Mouse (Mus musculus): ENCODE results near the gene Vamp8. TPM values are rescaled to one million over a fixed set of nuclear protein-coding genes. Genes with fewer than 3 reads are reported as not detected.

The Vamp8 gene
- total and polyA plus RNA-seq, 2 experiments from 2014 or later: 17.4 to 39.6 TPM

DNA sequence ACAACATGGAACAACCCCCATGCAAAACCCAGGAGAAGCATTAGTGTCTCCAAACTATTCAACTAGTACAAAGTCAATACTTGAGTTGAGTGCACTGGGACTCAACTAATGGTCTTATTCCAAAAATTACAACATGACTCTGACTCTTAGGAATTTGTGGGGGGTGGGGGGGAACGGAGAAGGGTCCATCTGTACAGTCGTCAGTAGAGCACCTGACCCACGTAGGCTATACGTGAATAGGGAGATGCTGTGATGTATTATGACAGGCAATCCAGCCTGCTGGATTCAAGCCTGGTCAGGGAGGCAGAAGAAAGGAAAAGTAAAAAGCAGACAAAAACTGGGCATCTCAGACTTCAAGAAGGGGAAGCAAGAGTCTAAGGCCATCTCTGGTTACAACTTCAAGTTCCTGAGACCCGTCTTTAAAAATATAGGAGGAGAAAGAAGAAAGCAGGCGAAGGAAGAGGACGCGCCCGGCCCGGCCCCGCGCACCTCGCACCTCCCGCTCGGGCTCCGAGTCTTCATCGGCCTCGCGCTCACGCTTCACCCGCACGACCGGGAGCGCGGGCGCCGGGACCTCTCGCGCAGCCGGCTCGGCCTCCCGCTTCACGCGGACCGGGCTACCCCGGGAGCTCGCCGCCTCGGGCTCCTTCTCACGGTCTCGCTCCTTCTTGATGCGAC lies 46.0 kb downstream of the Vamp8 start:
- under 1% methylated on average over 41 of the region's 42 CpGs for WGBS
- no peaks in the 10 kb centered on the region for H3K27me3 ChIP-seq (ENCODE audit: insufficient read depth, low read length)

DNA sequence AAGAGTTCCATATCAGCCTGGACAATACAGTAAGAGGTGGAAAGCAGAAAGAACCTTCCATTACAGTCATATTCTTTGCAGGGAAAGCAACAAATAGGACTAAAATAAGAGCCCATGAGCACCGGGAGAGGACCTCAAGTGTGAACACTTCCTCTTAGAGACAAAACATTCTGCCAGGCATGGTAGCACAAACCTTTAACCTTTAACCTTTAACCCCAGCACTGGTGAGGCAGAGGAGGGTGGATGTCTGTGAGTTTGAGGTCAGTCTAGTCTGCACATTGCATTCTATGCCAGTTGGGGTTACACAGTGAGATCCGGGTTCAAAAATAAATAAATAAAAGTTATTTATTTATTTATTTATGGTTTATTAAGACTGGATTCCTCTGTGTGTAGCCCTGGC lies 50.0 kb downstream of the Vamp8 start:
- H3K4me2 ChIP-seq (ENCODE audit: low read depth, low read length): no peak overlapping the region
- no peaks in the 10 kb centered on the region for H3K27me3 ChIP-seq (ENCODE audit: insufficient read depth, low read length)
- H3K9ac ChIP-seq (replicated peaks; ENCODE audit: low read length): no peak overlapping the region
- peaks cover 27% of the 10 kb centered on the region; the same call in 1 of the 2 replicates for H3K36me3 ChIP-seq (ENCODE audit: insufficient read depth, low read length)
- no peak overlapping the region for H3K4me3 ChIP-seq (ENCODE audit: low read length)
- DNase-seq (ENCODE audit: low spot score) (no peak), ATAC-seq (no peak)
- WGBS: 68% methylated on average over 2 of the region's 2 CpGs
- no peaks in the 10 kb centered on the region for H3K9me3 ChIP-seq (ENCODE audit: low read length)
- no peak for TF ChIP-seq CTCF (IDR thresholded peaks at IDR 0.05; ENCODE audit: low read depth)
- no peak overlapping the region for H3K27ac ChIP-seq
- peaks cover 9% of the 10 kb centered on the region for H3K4me1 ChIP-seq (ENCODE audit: insufficient read depth, low read length)

More for the DNA sequence above, 46.0 kb downstream of the Vamp8 start:
- peak; percentile 50 for ATAC-seq
- Histone ChIP-seq H3K4me3 (ENCODE audit: low read length) (peak overlapping the region; percentile 88), H3K4me2 (ENCODE audit: low read depth, low read length) (peak overlapping the region; percentile 82), H3K4me1 (ENCODE audit: insufficient read depth, low read length) (peaks cover 16% of the 10 kb centered on the region), H3K36me3 (ENCODE audit: insufficient read depth, low read length) (peaks cover 9% of the 10 kb centered on the region; the same call in 1 of the 2 replicates), H3K9me3 (ENCODE audit: low read length) (no peaks in the 10 kb centered on the region), H3K27ac (peak overlapping the region; percentile 77), H3K9ac (replicated peaks; ENCODE audit: low read length) (peak overlapping the region; percentile 83)
- TF ChIP-seq CTCF (IDR thresholded peaks at IDR 0.05; ENCODE audit: low read depth): no peak
- no peak for DNase-seq (ENCODE audit: low spot score)

Other genes starting within 250 kb of the Vamp8 start
- 6.5 and 8.1 TPM in 2 replicates for gene Atoh8, start 155.1 kb downstream of the Vamp8 start, total RNA-seq (2014; rRNA removed)
- 3.8 and 5.2 TPM in 2 replicates for gene Atoh8, start 155.1 kb downstream of the Vamp8 start, polyA plus RNA-seq (2015; fragmentation: Nextera tagmentation; extraction: Ambion mirVana)
- 1.4 TPM in 1 of 2 replicates, not detected in the other for gene Sftpb, start 86.1 kb downstream of the Vamp8 start, total RNA-seq (2014; rRNA removed)
- 0.18 and 0.29 TPM in 2 replicates for gene Sftpb, start 86.1 kb downstream of the Vamp8 start, polyA plus RNA-seq (2015; fragmentation: Nextera tagmentation; extraction: Ambion mirVana)
- 59.3 and 64.6 TPM in 2 replicates for gene Usp39, start 45.5 kb downstream of the Vamp8 start, total RNA-seq (2014; rRNA removed)
- gene Usp39, start 45.5 kb downstream of the Vamp8 start, polyA plus RNA-seq (2015; fragmentation: Nextera tagmentation; extraction: Ambion mirVana): 33.1 and 34.1 TPM in 2 replicates
- gene 0610030E20Rik, start 43.4 kb downstream of the Vamp8 start, total RNA-seq (2014; rRNA removed): 8.7 and 12.3 TPM in 2 replicates
- gene 0610030E20Rik, start 43.4 kb downstream of the Vamp8 start, polyA plus RNA-seq (2015; fragmentation: Nextera tagmentation; extraction: Ambion mirVana): 15.2 and 15.9 TPM in 2 replicates
- 23.6 and 35.3 TPM in 2 replicates for gene Tmem150a, start 35.3 kb downstream of the Vamp8 start, total RNA-seq (2014; rRNA removed)
- gene Tmem150a, start 35.3 kb downstream of the Vamp8 start, polyA plus RNA-seq (2015; fragmentation: Nextera tagmentation; extraction: Ambion mirVana): 12.2 and 15.3 TPM in 2 replicates
- gene Rnf181, start 23.7 kb downstream of the Vamp8 start, total RNA-seq (2014; rRNA removed): 70.6 and 72.7 TPM in 2 replicates
- 128 and 134 TPM in 2 replicates for gene Rnf181, start 23.7 kb downstream of the Vamp8 start, polyA plus RNA-seq (2015; fragmentation: Nextera tagmentation; extraction: Ambion mirVana)
- gene Vamp5, start 10.2 kb downstream of the Vamp8 start, total RNA-seq (2014; rRNA removed): 4.6 and 20.0 TPM in 2 replicates
- 11.9 and 12.9 TPM in 2 replicates for gene Vamp5, start 10.2 kb downstream of the Vamp8 start, polyA plus RNA-seq (2015; fragmentation: Nextera tagmentation; extraction: Ambion mirVana)
- gene Ggcx, start 23.6 kb upstream of the Vamp8 start, total RNA-seq (2014; rRNA removed): 14.8 and 23.6 TPM in 2 replicates
- gene Ggcx, start 23.6 kb upstream of the Vamp8 start, polyA plus RNA-seq (2015; fragmentation: Nextera tagmentation; extraction: Ambion mirVana): 10.6 and 14.6 TPM in 2 replicates
- gene Mat2a, start 48.9 kb upstream of the Vamp8 start, total RNA-seq (2014; rRNA removed): 70.5 and 105 TPM in 2 replicates
- 254 and 279 TPM in 2 replicates for gene Mat2a, start 48.9 kb upstream of the Vamp8 start, polyA plus RNA-seq (2015; fragmentation: Nextera tagmentation; extraction: Ambion mirVana)
- gene Sh2d6, start 131.0 kb upstream of the Vamp8 start, total RNA-seq (2014; rRNA removed): not detected in 2 replicates
- 0.26 and 0.40 TPM in 2 replicates for gene Sh2d6, start 131.0 kb upstream of the Vamp8 start, polyA plus RNA-seq (2015; fragmentation: Nextera tagmentation; extraction: Ambion mirVana)
- gene Capg, start 153.7 kb upstream of the Vamp8 start, total RNA-seq (2014; rRNA removed): 5.8 and 10.6 TPM in 2 replicates
- gene Capg, start 153.7 kb upstream of the Vamp8 start, polyA plus RNA-seq (2015; fragmentation: Nextera tagmentation; extraction: Ambion mirVana): 10.0 and 11.2 TPM in 2 replicates
- gene Elmod3, start 207.7 kb upstream of the Vamp8 start, total RNA-seq (2014; rRNA removed): 23.8 and 26.1 TPM in 2 replicates
- 16.2 and 18.4 TPM in 2 replicates for gene Elmod3, start 207.7 kb upstream of the Vamp8 start, polyA plus RNA-seq (2015; fragmentation: Nextera tagmentation; extraction: Ambion mirVana)
- 4.9 and 12.6 TPM in 2 replicates for gene Retsat, start 207.8 kb upstream of the Vamp8 start, total RNA-seq (2014; rRNA removed)
- 10.0 and 11.6 TPM in 2 replicates for gene Retsat, start 207.8 kb upstream of the Vamp8 start, polyA plus RNA-seq (2015; fragmentation: Nextera tagmentation; extraction: Ambion mirVana)
- 28.5 and 29.8 TPM in 2 replicates for gene Tgoln1, start 226.3 kb upstream of the Vamp8 start, total RNA-seq (2014; rRNA removed)
- 36.3 and 36.4 TPM in 2 replicates for gene Tgoln1, start 226.3 kb upstream of the Vamp8 start, polyA plus RNA-seq (2015; fragmentation: Nextera tagmentation; extraction: Ambion mirVana)